Mouse (Mus musculus) spleen, adult 12 weeks (tissue): ENCODE results near the gene Acot3.
"Not testable (repeated sequence)": the region's sequence is repeated elsewhere in the genome, so short reads cannot be mapped to it uniquely, and the experiment has no call there.

Experiments
- DNase-seq: peaks from one replicate; pipeline ENCODE4 v3.0.0; 2022; ENCODE audit warnings: low spot score

The Acot3 gene

DNA sequence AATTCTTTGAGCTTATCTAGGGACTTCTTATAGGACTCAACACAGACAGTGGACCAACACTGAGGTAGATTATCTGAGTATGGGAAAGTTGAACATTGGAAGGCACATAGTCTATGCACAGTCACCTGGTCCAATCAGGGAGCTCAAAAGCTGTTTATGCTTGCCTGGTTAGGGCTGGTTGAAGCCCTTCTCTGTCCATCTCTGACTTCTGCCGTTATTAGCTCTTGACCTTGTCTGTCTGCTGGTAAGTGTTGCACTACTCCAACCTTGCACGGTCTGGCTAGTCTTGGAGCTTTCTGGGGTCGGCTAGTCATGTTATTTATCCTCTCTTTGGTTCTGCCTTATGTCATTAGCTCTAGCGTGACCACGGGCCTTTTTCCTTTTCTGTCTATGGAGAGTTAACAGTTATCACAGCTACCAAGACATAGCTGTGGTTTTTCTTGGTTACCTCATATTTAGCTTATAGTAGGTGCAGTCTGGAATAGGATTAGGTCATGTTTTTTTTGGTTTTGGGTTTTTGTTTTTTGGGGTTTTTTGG, at the start of gene Acot3:
TSS of gene Acot3 (plus strand) at position 208 of the 538 bp plus-strand sequence.
- DNase-seq, result no peak

- no peak for DNase-seq
These were observed 48.1 kb upstream of the Acot3 start for GRCm38 (mm10) chr12:84003866-84004265.

DNA sequence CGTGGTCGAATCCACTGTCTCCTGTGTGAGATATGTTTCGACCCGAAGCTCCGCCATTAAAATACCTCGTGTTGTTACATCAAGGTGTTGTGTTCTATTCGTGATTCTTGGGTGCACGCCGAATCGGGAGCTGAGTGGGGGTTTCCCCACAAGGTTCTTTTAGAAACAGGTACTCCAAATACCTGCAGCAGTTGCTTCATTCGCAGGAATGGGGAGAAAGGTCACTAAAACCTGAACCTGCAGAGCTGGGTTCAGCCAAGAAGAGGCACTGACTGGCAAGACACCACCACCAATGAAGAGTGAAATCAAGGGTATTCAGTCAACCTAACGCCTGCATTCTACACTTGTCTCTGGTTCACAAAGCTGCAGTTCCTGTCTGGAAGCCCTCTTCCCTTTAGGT, 43.7 kb upstream of the Acot3 start:
- DNase-seq, result no peak

DNA sequence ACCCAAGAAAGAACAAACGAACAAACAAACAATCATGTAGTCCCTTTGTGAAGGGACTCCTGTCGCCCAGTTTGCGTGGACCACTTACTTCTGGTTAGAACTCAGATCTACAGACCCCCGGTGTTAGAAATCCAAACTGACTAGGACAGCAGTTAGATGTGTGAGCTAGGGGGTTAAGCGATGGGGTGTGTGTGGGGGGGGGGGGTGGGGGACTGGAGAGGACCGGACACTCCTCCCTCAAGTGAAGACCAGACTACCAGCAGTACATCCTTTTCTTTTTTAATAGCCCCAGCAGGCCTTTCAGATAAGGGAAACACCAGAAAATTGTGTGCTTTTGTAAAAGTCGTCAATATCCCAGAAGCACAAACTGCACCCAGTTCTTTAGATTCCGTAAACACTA, 43.2 kb upstream of the Acot3 start:
- DNase-seq, result no peak

DNA sequence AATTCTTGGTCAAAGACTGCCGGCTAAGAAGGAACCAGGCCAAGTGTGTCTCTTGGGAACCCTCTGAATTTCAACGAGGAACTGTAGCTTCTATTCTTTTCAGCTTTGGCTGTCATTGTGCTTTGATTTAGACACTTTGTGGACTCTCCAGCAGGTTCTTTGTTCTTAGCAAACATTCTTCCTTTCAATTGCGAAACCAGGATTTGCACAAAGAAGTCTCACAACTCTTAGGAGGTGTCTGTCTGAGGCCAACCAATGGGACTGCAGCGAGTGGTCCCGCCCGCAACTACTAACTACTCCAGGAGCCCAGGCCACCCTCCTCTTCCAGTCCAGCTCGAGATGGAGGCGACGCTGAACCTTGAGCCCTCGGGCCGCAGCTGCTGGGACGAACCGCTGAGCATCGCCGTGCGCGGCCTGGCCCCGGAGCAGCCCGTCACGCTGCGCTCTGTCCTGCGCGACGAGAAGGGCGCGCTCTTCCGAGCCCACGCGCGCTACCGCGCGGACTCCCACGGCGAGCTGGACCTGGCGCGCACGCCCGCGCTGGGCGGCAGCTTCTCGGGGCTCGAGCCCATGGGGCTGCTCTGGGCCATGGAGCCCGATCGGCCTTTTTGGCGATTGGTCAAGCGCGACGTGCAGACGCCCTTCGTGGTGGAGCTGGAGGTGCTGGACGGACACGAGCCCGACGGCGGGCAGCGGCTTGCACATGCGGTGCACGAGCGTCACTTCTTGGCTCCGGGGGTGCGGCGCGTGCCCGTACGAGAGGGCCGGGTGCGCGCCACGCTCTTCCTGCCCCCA, 42.6 kb upstream of the Acot3 start, which contains the start of gene Acot1:
TSS of gene Acot1 (plus strand) at position 320 of the 795 bp plus-strand sequence.
- not testable (repeated sequence) for DNase-seq

- no peak for DNase-seq
These were observed 41.7 kb upstream of the Acot3 start for GRCm38 (mm10) chr12:84010201-84010600.

DNA sequence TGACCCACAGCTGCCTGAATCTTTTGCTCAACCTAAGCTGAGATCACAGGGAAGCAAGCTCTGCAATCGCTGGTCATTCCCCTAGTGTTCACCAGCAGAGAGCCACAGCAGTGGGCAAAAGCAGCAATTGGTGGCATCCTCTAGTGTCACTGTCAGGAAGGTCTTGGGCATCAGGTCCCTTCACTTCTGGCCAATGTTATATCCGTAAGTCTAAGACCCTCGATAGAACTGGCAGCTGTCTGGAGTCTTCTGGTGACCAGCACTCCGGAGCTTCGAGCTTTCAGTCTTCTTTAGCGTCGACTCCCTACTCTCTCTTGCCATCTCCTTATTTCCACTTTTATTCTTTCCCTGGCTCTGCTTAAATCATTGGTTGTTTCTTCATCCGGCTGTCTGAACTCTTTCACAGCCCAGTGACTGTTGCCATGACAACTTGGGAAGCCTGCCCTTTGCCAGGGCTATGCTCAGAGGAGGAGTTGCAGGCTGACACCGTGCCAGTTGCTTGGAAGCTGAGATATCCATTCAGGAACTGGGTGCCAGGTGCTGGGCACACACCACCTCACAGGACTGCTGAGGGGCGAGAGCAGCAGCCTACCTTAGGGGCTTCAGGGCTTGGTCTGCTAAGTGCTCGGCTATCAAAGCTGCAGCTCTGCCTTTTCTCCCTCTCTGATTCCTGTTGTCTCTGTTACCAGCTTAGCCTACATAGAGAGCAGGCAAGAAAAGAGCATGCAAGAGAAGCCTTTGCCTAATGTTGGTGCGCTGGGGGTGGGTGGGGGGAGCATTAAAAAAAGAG, 40.5 kb upstream of the Acot3 start:
- DNase-seq, result no peak

DNA sequence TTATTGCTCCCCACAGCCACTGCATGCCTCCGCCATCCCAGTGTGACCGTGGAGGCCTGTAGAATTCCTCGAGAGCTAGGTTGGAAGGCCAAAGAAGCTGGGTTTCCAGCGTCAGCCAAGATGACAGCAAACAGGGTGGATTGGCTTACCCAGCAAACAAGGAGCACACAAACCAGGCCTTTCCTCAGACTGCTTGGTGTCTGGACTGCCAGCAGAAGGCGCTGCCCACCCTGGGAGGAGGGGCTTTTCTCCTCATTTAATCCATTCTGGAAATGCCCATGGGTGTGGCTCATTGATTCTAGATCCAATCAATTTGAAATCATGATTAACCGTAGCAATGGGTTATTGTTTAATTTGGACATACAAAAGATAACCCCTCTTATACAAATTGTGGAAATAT, 38.8 kb upstream of the Acot3 start:
- no peak for DNase-seq

DNA sequence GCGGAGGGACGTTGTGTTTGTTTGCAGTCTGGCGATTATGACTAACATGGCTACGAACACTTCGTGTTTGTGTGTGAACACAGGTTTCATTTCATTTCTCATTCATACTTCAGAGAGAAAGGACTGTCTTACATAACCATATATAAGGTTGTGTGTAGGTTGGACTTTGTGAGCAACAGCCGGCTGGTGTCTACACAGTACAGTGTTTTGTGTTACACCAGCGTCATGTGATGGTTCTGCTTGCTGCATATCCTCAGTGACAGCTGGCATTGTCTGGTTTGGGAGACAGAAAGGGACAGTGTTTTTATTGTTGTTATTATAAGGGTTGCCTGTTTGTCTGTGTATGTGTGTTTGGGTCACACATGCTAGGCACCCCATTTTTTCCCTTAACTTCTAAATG, 38.2 kb upstream of the Acot3 start:
- no peak for DNase-seq

DNA sequence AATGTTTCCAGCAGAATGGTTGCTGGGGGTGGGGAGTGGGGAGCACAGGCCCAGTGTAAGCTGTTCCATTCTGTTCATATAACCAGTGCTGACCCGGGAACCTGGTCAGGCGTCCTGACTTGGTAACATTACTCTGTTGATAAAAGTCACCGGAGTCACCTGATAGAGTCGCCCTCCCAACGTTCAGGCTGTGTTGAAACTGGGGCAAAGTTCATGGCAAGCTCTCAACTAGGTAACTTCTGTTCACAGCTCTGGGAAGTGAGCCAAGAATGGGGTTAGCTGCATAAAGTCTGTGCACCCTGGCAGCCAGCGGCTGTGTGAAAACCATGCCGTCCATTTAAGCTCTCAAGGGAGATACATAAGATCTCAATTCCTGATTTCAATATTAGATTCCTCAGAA, 31.4 kb upstream of the Acot3 start:
- not testable (repeated sequence) for DNase-seq

DNA sequence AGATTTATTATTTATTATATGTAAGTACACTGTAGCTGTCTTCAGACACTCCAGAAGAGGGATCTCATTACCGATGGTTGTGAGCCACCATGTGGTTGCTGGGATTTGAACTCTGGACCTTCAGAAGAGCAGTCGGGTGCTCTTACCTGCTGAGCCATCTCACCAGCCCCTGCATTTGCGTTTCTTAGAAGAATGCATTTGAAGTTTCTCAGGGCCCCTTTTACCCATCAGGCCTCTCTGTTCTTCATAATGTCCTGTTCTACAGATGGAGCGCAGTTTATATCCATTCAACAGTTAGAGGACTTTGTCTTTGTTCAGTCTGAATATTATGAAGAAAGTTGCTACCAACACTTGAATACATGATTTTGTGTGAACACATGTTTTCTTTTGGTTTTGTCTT, 29.7 kb upstream of the Acot3 start:
- DNase-seq, result not testable (repeated sequence)

DNA sequence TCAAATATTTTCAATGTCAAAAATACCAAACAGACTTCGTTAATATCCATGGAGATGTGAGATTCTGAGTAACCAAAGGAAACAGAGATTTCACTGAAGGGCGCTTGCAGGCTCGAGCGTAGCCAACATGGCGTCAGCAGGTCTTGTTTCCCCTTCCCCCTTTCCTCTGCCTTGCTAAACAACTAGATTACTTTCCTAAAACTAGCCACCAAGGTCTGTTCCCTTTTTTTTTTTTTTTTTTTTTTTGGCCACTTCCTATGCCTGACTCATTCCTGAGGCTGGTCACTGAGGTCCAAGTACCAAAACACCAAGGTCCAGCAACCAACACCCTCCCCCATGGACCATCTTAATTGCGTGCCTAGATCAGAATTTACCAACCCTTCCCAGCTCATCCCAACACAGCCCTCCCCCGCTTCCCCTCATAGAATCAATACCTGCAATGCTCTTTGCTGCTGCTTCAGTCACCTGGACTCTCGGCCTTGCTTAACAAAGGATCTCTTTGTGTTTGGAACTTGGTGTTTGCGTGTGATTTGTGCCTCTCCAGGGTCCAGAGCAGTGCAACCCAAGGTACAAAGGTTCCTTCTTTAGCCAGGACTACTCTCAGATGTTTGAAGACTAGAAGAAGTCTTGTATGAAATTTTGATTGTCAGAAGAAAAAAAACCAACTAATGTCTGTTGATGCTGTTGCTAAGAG, 28.7 kb upstream of the Acot3 start:
- DNase-seq, result no peak

DNA sequence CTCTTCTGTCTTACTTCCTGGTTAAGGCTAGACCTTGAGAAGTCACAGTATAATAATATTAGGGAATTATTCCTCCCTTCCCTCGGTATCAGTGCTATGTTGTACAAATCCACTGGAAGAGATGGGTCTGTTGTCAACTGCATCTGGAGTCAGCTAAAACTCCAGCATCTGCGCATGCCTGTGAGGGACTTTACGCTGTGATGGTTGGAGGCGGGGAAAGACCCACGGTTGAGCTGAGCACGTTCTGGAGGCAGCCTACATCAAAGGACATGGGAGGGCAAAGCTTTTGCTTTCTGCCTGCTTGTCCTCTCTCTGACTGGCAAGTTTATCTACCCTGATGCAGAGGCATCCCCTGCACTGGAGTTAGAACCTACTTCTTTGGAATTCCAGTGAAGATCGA, 26.1 kb upstream of the Acot3 start:
- DNase-seq, result no peak

DNA sequence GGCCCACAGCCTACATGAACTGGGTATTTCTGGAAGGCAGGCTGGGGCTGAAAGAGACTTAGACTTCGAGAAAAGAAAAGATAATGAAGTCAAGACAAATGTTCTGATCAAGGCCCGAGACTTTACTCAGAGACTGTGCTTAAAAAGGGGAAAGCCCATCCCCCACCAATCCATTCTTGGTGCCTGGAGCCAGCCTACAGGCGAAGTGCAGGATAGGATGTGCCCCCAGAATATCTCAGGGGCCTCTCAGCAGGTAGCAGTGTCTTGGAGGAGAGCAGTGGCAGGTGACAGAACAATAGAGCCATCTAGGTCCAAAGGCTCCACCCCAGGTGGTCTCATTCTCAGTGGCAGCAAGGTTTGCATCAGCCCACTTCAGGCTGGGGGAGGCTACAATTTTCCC, 23.6 kb upstream of the Acot3 start:
- not testable (repeated sequence) for DNase-seq

DNA sequence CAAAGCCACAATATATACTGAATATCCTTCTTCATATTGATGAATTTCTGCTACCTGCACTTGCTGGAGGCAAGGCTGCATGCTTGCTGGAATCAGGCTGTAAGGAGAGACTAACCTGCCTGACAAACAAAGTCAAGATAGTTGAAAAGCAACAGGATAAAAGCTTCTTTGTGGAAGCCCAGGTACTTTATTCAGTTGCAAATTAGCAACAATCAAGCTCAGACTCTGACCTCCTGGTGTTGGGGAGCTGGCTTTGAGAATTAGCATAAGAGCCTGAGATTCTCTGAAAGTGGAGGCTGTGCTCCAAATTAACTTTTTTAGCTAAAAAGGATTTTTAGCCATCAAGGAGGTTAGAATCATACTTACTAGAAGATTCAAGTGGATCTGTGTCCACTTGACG, 22.9 kb upstream of the Acot3 start:
- not testable (repeated sequence) for DNase-seq

DNA sequence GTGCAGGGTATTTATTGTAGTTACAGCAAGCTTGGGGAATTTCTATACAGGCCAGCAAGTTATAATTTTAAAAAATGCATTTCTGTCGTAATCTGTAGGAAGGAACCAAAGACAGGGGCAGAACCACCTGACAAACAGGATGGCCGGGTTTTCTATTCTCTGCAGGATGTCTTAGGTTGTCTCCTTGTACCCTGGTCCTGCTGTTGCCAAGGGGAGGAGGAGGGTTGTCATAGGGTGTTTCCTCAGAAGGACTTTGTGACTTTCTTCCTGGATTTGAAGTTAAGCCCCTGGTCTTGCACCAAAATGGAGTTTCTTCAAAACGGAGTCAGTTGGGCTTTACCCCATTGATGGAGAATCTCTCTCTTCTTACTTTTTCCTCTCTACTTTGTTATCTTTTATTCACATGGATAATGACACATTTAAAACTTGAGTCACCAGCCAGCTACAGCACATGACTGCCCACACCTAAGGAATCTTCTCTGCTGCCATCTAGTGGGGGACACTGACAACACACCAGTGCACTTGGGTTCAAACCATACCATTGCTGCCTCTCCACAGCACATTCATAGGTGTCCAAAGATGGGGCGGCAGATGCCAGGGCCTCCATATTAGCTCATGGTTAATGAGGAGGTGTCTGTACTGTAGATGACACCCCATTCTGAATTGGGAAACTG, 21.1 kb upstream of the Acot3 start:
- DNase-seq, result peak; percentile 42

DNA sequence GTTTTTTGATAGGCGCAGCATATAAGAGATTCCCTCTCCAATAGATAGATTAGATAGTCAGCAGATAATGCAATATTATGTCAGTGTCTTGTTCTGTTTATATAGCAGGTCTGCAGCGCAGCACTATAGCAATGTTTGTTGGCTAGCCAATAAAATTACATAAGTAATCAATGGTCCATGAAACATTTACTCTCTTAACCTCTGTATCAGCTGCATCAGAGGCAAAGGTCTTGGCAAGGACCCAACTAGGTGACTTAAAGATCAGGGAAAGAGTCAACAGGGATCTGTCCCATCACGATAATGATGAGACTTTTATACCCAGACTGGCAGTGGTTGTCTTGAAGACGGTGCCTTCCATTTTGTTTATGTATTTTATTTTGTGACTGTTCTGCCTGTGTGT, 19.1 kb upstream of the Acot3 start:
- DNase-seq, result no peak

DNA sequence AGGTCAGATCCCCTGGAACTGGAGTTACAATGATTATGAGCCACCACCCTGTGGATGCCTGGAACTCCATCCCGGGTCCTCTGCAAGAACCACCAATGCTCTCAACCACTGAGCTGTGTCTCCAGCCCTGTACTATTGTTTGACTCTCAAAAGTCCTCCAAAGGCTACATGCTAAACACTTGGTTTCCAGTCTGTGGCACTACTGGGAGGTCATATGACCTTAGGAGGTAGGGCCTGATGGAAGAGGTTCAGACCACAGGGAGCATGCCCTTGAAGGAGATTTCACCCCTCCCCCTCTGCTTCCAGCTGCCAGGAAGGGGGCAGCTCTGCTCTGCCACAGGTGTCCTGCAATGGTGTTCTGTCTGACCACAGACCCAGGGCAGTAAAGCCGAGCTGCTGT, 18.6 kb upstream of the Acot3 start:
- DNase-seq, result not testable (repeated sequence)

- DNase-seq, result no peak
These were observed 17.8 kb upstream of the Acot3 start for GRCm38 (mm10) chr12:84034108-84034507.

GRCm38 (mm10) chr12:84038241-84038640, 13.7 kb upstream of the Acot3 start, which contains the start of gene Acot4:
Gene Acot4 (plus strand): TSS chr12:84038379.
- DNase-seq, result not testable (repeated sequence)

DNA sequence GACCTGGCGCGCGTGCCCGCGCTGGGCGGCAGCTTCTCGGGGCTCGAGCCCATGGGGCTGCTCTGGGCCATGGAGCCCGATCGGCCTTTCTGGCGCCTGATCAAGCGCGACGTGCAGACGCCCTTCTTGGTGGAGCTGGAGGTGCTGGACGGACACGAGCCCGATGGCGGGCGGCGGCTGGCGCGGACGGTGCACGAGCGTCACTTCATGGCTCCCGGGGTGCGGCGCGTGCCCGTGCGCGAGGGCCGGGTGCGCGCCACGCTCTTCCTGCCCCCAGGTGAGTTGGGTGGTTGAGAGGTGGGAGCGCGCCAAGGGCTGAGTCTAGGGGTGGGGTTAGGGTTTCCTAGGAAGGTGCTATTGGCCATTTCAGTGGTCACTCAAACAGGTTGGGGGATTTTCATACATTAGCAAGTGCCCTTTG, 13.2 kb upstream of the Acot3 start, which contains the start of gene Gm49366:
TSS of gene Gm49366 (plus strand) at position 245 of the 421 bp plus-strand sequence.
- not testable (repeated sequence) for DNase-seq

GRCm38 (mm10) chr12:84042248-84042647, 9.7 kb upstream of the Acot3 start:
- DNase-seq, result no peak
